Mouse (Mus musculus) splenic B cell, adult 2 months (primary cell): ENCODE measurements at regions not wholly inside any gene's neighbourhood (a gene's known extent, or its start where the extent isn't known, plus 50 kb on each side); places are given as distances from the start of the nearest gene placed in this dataset.

Experiments
- DNase-seq: peaks from one replicate; pipeline ENCODE4 v3.0.0-alpha.2; 2011; ENCODE audit warnings: low read depth, low spot score
- H3K27me3 ChIP-seq: 2 replicates; pipeline ENCODE4 v1.6.1; 2012; ENCODE audit warnings: mild to moderate bottlenecking, low read length, moderate library complexity, mixed read lengths; ENCODE audit not compliant: control insufficient read depth, poor library complexity, insufficient read depth, severe bottlenecking
- H3K36me3 ChIP-seq: 2 replicates; pipeline ENCODE4 v1.6.1; 2012; ENCODE audit warnings: mild to moderate bottlenecking, low read length, moderate library complexity, mixed read lengths; ENCODE audit not compliant: control insufficient read depth, poor library complexity, insufficient read depth, severe bottlenecking

- H3K36me3 ChIP-seq = no peaks in the 10 kb centered on the region
- H3K27me3 ChIP-seq = no peaks in the 10 kb centered on the region
- no peak for DNase-seq
Observed at GRCm38 (mm10) chr15:67263313-67263712, 762.6 kb upstream of the Lrrc6 start.

DNA sequence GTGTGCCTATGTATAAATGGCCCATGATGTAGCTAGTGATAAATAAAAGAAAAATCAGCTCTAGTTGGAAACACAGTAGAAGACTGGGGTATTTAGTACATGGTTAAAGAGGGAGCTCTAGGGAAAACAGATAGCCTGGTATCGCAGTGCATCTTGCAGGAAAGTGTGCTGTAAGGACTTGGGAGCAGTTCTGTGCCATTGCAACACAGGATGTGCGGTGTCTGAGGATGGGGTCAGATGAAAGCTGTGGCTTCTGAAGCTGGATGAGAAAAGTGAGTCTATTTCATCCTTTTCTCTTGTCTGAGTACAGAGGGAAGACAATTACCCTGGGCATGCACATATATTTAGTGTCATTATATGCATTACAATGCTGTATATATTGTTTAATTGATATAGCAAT is 761.6 kb upstream of the Lrrc6 start:
- no peaks in the 10 kb centered on the region for H3K27me3 ChIP-seq
- H3K36me3 ChIP-seq = no peaks in the 10 kb centered on the region
- no peak for DNase-seq

GRCm38 (mm10) chr15:67260666-67261065 is 760.0 kb upstream of the Lrrc6 start:
- DNase-seq = no peak
- H3K36me3 ChIP-seq = no peaks in the 10 kb centered on the region
- H3K27me3 ChIP-seq = no peaks in the 10 kb centered on the region

DNA sequence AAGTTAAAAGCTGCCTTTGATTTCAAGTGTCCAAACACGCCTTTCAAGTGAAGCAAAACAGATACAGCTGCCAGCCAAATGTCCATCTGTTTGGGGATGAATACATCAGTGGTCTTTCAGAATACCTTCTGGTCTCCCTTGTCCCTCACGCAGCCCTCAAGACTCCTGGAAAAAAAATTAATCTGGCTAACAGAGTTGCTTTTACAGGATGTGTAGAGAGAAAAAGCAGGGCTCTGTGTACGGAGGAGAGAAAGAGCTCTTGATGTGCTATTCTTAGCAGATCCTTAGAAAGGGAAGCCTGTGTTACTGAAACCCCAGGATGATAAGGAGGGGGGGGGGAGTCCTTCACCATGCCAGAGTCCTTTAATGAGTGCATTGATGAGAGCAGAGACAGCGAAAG is 748.4 kb upstream of the Lrrc6 start:
- DNase-seq = no peak
- no peaks in the 10 kb centered on the region for H3K36me3 ChIP-seq
- H3K27me3 ChIP-seq = no peaks in the 10 kb centered on the region

GRCm38 (mm10) chr15:67248471-67248870 is 747.8 kb upstream of the Lrrc6 start:
- no peak for DNase-seq
- H3K36me3 ChIP-seq = no peaks in the 10 kb centered on the region

GRCm38 (mm10) chr15:67245658-67246268 is 745.1 kb upstream of the Lrrc6 start:
- no peaks in the 10 kb centered on the region for H3K27me3 ChIP-seq
- no peaks in the 10 kb centered on the region for H3K36me3 ChIP-seq
- DNase-seq = no peak

More at GRCm38 (mm10) chr15:67248471-67248870, 747.8 kb upstream of the Lrrc6 start:
- no peaks in the 10 kb centered on the region for H3K27me3 ChIP-seq

DNA sequence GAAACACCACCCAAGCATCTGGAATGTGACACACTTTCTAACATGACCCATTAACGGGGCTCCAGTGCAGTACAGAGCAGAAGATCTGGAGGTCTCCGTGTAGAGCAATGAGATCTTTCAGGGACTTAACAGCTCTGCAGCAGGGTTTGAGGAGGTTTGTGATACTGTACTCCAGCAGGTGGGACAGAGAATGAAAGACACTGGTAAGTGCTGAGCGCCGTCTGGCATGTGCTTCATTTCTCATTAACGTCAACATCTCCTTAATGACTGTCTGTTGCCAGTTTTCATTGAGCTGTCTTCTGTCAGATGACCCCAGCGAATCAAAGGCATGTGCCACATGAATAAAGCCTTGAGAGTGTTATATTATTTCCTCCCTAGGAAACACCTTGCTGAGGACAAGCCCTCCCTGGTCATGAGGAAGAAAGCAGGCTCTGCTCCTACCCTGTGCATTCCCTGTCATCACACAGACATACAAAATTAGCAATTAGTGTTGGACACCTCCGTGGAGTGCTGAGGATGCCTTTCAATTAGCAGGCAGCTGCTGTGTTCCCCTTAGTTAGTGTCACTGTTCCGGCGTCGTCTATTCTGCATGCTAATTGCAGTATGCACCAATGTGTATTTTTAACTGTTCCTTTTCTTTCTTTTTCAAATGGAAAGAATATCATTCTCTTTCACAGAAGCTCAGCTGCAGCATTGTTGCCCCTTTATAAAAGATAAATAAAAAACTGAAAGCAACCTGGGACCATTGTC is 744.4 kb upstream of the Lrrc6 start:
- no peaks in the 10 kb centered on the region for H3K27me3 ChIP-seq

GRCm38 (mm10) chr15:67235107-67235785 is 734.5 kb upstream of the Lrrc6 start:
- H3K36me3 ChIP-seq = no peaks in the 10 kb centered on the region
- DNase-seq = peak; percentile 49
- no peaks in the 10 kb centered on the region; the same call in 1 of the 2 replicates for H3K27me3 ChIP-seq

More for the DNA sequence above, 744.4 kb upstream of the Lrrc6 start:
- DNase-seq = no peak
- no peaks in the 10 kb centered on the region for H3K36me3 ChIP-seq

DNA sequence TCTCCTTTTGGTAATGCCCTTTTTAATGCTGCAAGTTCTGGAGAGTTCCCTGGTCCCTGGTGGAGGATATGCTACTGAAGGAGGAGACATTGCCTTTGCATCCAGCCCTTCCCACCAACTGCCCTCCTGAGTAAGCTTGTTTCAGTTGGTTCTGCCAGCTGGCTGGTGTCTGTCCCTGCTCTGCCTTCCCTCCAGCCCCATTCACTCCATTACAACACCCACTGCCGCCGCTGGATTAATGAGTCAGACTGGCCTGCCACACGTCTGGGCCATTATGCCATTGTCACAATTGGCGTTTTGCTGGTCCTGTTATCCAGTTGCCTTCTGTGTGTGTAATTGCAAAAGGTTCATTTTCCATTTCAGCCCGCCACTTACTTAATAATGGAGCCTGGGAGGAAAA is 728.6 kb upstream of the Lrrc6 start:
- no peak for DNase-seq
- H3K27me3 ChIP-seq = no peaks in the 10 kb centered on the region; the same call in 1 of the 2 replicates
- no peaks in the 10 kb centered on the region for H3K36me3 ChIP-seq

DNA sequence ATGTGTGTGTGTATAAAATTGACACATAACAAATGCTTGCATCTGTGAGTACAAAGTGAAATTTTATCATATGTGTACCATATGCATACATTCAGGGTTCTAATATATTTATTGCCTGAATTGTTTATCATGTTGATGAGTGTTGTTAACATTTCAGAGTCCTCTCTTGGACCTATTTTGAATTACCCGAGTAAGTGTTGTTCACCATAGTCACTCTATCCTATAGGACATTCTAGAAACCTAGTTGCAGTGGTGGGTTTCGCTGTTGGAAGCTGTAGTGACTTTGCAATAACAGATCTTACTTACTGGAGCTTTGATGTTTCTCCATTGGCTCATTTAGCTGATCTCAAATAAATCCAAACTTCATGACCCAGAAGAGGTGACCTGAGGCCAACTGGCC is 727.9 kb upstream of the Lrrc6 start:
- DNase-seq = no peak
- no peaks in the 10 kb centered on the region; the same call in 1 of the 2 replicates for H3K27me3 ChIP-seq
- no peaks in the 10 kb centered on the region for H3K36me3 ChIP-seq

GRCm38 (mm10) chr15:67227456-67228164 is 726.9 kb upstream of the Lrrc6 start:
- no peak for DNase-seq
- Histone ChIP-seq H3K27me3 (no peaks in the 10 kb centered on the region; the same call in 1 of the 2 replicates), H3K36me3 (no peaks in the 10 kb centered on the region)

DNA sequence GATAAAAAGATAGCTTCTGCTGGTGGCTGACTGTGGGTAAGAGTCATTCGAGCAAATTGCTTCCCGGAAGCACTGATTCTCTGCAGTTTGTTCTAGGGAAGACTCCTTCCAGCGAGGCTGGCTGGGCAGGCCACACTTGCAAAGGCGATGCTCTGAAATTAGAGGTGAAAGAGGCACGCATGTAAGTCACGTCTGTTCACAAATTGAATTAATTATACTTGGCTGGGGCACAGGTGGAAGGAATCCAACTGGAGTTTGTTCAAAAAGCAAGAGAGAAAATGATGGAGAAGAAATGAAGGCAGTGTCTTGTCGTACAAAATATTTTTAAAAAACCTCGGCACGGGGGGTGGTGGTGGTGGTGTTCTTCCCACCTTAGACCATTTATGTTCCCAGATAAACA is 726.2 kb upstream of the Lrrc6 start:
- Histone ChIP-seq H3K36me3 (no peaks in the 10 kb centered on the region), H3K27me3 (no peaks in the 10 kb centered on the region; the same call in 1 of the 2 replicates)
- no peak for DNase-seq
